Mouse (Mus musculus): ENCODE data around the gene Hic2. TPM values are rescaled to one million over a fixed set of nuclear protein-coding genes. Genes with fewer than 3 reads are reported as not detected.

The Hic2 gene
- polyA plus RNA-seq, 1 experiment from 2014 or later: 7.8 TPM

GRCm38 (mm10) chr16:17239409-17239808, 6.0 kb downstream of the Hic2 start:
- Histone ChIP-seq H3K9me3 (no peaks in the 10 kb centered on the region), H3K4me3 (no peak overlapping the region), H3K9ac (no peak overlapping the region), H3K4me1 (replicated peaks) (peaks cover 62% of the 10 kb centered on the region), H3K27me3 (no peaks in the 10 kb centered on the region), H3K36me3 (no peaks in the 10 kb centered on the region), H3K4me2 (no peak overlapping the region), H3K27ac (replicated peaks) (no peak overlapping the region)
- no peak for ATAC-seq (ENCODE audit: low read depth)
- WGBS: 85% methylated on average over 2 of the region's 2 CpGs

- 64% methylated on average over 1 of the region's 1 CpGs for WGBS
- Histone ChIP-seq H3K27ac (replicated peaks) (no peak overlapping the region), H3K36me3 (no peaks in the 10 kb centered on the region), H3K27me3 (no peaks in the 10 kb centered on the region), H3K9me3 (no peaks in the 10 kb centered on the region), H3K4me2 (no peak overlapping the region), H3K4me1 (replicated peaks) (peaks cover 31% of the 10 kb centered on the region), H3K4me3 (no peak overlapping the region), H3K9ac (no peak overlapping the region)
- ATAC-seq (ENCODE audit: low read depth): no peak
Observed at GRCm38 (mm10) chr16:17243731-17244130, 10.4 kb downstream of the Hic2 start.

GRCm38 (mm10) chr16:17244996-17245395, 11.6 kb downstream of the Hic2 start:
- 91% methylated on average over 1 of the region's 1 CpGs for WGBS
- ATAC-seq (ENCODE audit: low read depth): no peak
- no peak overlapping the region for H3K9ac ChIP-seq

GRCm38 (mm10) chr16:17247727-17248126, 14.4 kb downstream of the Hic2 start:
- no peaks in the 10 kb centered on the region for H3K27me3 ChIP-seq
- H3K4me1 ChIP-seq (replicated peaks): peaks cover 33% of the 10 kb centered on the region

More at GRCm38 (mm10) chr16:17244996-17245395, 11.6 kb downstream of the Hic2 start:
- Histone ChIP-seq H3K4me1 (replicated peaks) (peaks cover 20% of the 10 kb centered on the region), H3K27me3 (no peaks in the 10 kb centered on the region), H3K27ac (replicated peaks) (no peak overlapping the region), H3K9me3 (no peaks in the 10 kb centered on the region), H3K4me3 (no peak overlapping the region), H3K4me2 (no peak overlapping the region), H3K36me3 (no peaks in the 10 kb centered on the region)

GRCm38 (mm10) chr16:17249135-17249534, 15.8 kb downstream of the Hic2 start:
- ATAC-seq (ENCODE audit: low read depth): no peak
- Histone ChIP-seq H3K4me3 (no peak overlapping the region), H3K4me2 (no peak overlapping the region), H3K4me1 (replicated peaks) (peaks cover 42% of the 10 kb centered on the region), H3K9ac (no peak overlapping the region), H3K27ac (replicated peaks) (no peak overlapping the region), H3K9me3 (no peaks in the 10 kb centered on the region), H3K27me3 (no peaks in the 10 kb centered on the region), H3K36me3 (no peaks in the 10 kb centered on the region)
- whole genome bisulfite sequencing: 73% methylated on average over 6 of the region's 6 CpGs

More at GRCm38 (mm10) chr16:17247727-17248126, 14.4 kb downstream of the Hic2 start:
- Histone ChIP-seq H3K9ac (no peak overlapping the region), H3K4me3 (no peak overlapping the region), H3K27ac (replicated peaks) (no peak overlapping the region), H3K9me3 (no peaks in the 10 kb centered on the region), H3K36me3 (no peaks in the 10 kb centered on the region), H3K4me2 (no peak overlapping the region)
- no peak for ATAC-seq (ENCODE audit: low read depth)
- 75% methylated on average over 4 of the region's 4 CpGs for WGBS

GRCm38 (mm10) chr16:17251539-17251938, 18.2 kb downstream of the Hic2 start:
- H3K9ac ChIP-seq: no peak overlapping the region
- WGBS: 71% methylated on average over 3 of the region's 3 CpGs
- no peak for ATAC-seq (ENCODE audit: low read depth)
- no peak overlapping the region for H3K27ac ChIP-seq (replicated peaks)
- no peak overlapping the region for H3K4me3 ChIP-seq
- H3K9me3 ChIP-seq: no peaks in the 10 kb centered on the region
- H3K4me2 ChIP-seq: no peak overlapping the region
- H3K4me1 ChIP-seq (replicated peaks): peaks cover 46% of the 10 kb centered on the region
- no peaks in the 10 kb centered on the region for H3K27me3 ChIP-seq
- H3K36me3 ChIP-seq: peaks cover 12% of the 10 kb centered on the region

GRCm38 (mm10) chr16:17252086-17252726, 18.8 kb downstream of the Hic2 start:
- 86% methylated on average over 3 of the region's 3 CpGs for WGBS
- H3K4me2 ChIP-seq: no peak overlapping the region
- ATAC-seq (ENCODE audit: low read depth): no peak
- H3K27ac ChIP-seq (replicated peaks): no peak overlapping the region
- H3K36me3 ChIP-seq: peaks cover 17% of the 10 kb centered on the region
- H3K4me3 ChIP-seq: no peak overlapping the region
- H3K9ac ChIP-seq: no peak overlapping the region
- peaks cover 46% of the 10 kb centered on the region for H3K4me1 ChIP-seq (replicated peaks)
- H3K9me3 ChIP-seq: no peaks in the 10 kb centered on the region
- no peaks in the 10 kb centered on the region for H3K27me3 ChIP-seq

- WGBS: 75% methylated on average over 7 of the region's 7 CpGs
- Histone ChIP-seq H3K4me1 (replicated peaks) (peaks cover 40% of the 10 kb centered on the region), H3K9ac (no peak overlapping the region), H3K4me3 (no peak overlapping the region), H3K36me3 (peaks cover 24% of the 10 kb centered on the region), H3K9me3 (no peaks in the 10 kb centered on the region), H3K4me2 (no peak overlapping the region), H3K27ac (replicated peaks) (no peak overlapping the region), H3K27me3 (no peaks in the 10 kb centered on the region)
- ATAC-seq (ENCODE audit: low read depth): no peak
Observed at GRCm38 (mm10) chr16:17252841-17253240, 19.5 kb downstream of the Hic2 start.

GRCm38 (mm10) chr16:17254005-17254597, 20.7 kb downstream of the Hic2 start:
- no peak for ATAC-seq (ENCODE audit: low read depth)
- no peak overlapping the region for H3K4me3 ChIP-seq
- 0 out of 2 replicates have a peak overlapping the region, but pooled peaks have one; percentile 10 for H3K27ac ChIP-seq (replicated peaks)
- no peaks in the 10 kb centered on the region for H3K9me3 ChIP-seq
- 16% methylated on average over 4 of the region's 4 CpGs for WGBS
- H3K4me2 ChIP-seq: no peak overlapping the region
- no peaks in the 10 kb centered on the region for H3K27me3 ChIP-seq
- peaks cover 36% of the 10 kb centered on the region for H3K36me3 ChIP-seq
- H3K4me1 ChIP-seq (replicated peaks): peaks cover 38% of the 10 kb centered on the region
- H3K9ac ChIP-seq: no peak overlapping the region

- ATAC-seq (ENCODE audit: low read depth): no peak
- H3K27me3 ChIP-seq: no peaks in the 10 kb centered on the region
- no peak overlapping the region for H3K9ac ChIP-seq
- H3K9me3 ChIP-seq: no peaks in the 10 kb centered on the region
- 84% methylated on average over 2 of the region's 2 CpGs for WGBS
- no peak overlapping the region for H3K4me3 ChIP-seq
- no peak overlapping the region for H3K27ac ChIP-seq (replicated peaks)
- peaks cover 47% of the 10 kb centered on the region for H3K36me3 ChIP-seq
- H3K4me2 ChIP-seq: no peak overlapping the region
- H3K4me1 ChIP-seq (replicated peaks): peaks cover 38% of the 10 kb centered on the region
Observed at GRCm38 (mm10) chr16:17255270-17255669, 21.9 kb downstream of the Hic2 start.

- ATAC-seq (ENCODE audit: low read depth): no peak
- H3K27me3 ChIP-seq: no peaks in the 10 kb centered on the region
- H3K27ac ChIP-seq (replicated peaks): no peak overlapping the region
- H3K4me3 ChIP-seq: no peak overlapping the region
- peaks cover 65% of the 10 kb centered on the region for H3K36me3 ChIP-seq
- no peaks in the 10 kb centered on the region for H3K9me3 ChIP-seq
- no peak overlapping the region for H3K9ac ChIP-seq
- 95% methylated on average over 9 of the region's 9 CpGs for whole genome bisulfite sequencing
- peaks cover 22% of the 10 kb centered on the region for H3K4me1 ChIP-seq (replicated peaks)
- no peak overlapping the region for H3K4me2 ChIP-seq
Observed at GRCm38 (mm10) chr16:17257359-17257821, 24.0 kb downstream of the Hic2 start.

GRCm38 (mm10) chr16:17258917-17259316, 25.5 kb downstream of the Hic2 start:
- Histone ChIP-seq H3K4me3 (no peak overlapping the region), H3K27ac (replicated peaks) (no peak overlapping the region), H3K4me1 (replicated peaks) (peaks cover 6% of the 10 kb centered on the region), H3K36me3 (peaks cover 70% of the 10 kb centered on the region), H3K9ac (no peak overlapping the region), H3K9me3 (no peaks in the 10 kb centered on the region), H3K4me2 (no peak overlapping the region), H3K27me3 (no peaks in the 10 kb centered on the region)
- no peak for ATAC-seq (ENCODE audit: low read depth)
- WGBS: 95% methylated on average over 12 of the region's 12 CpGs

Data from neural tube, embryonic 13.5 days (tissue).